Mouse (Mus musculus): ENCODE data around the gene Gm49027.
"Not testable (repeated sequence)": the region's sequence is repeated elsewhere in the genome, so short reads cannot be mapped to it uniquely, and the experiment has no call there.

Gm49027 gene

DNA sequence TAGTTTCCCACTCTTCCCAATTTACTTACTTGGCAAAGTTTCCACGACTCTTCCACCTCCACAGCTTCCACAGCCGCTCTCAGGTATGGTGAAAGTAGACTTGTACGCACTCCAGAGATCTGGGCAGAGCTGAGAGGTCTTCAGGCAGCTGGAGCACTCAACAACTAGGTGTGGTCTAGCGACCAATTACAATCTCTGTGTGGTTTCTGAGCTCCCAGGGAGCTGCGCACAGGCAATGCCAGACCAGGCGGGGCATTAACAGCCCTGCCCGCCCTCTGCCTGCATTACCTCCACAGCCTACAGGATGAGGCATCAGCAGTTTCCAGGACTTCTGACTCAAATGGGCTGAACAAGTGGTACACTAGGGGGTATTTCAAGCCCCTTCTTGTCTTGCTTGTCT, at the start of gene Gm49027:
TSS of gene Gm49027 (minus strand) at position 208 of the 400 bp plus-strand sequence.
- DNase-seq = no peak

DNA sequence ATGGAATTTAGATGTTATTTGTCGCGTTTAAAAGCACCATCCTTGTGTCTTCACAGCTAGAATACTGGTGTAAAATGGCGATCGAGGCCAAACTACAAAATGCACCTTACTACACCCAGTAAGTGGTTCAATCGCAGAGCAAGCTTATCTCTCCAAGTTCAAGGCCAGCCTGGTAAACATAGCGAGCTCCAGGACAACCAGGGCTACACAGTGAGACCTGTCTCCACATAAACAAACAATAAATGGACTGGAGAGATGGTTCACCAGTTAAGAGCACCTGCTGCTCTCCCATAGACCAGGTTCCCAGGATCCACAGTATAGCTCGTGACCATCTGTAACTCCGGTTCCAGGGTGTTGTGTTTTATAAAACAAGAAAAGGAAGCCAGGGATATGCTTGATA, 48.1 kb upstream of the Gm49027 start:
- DNase-seq = no peak

DNA sequence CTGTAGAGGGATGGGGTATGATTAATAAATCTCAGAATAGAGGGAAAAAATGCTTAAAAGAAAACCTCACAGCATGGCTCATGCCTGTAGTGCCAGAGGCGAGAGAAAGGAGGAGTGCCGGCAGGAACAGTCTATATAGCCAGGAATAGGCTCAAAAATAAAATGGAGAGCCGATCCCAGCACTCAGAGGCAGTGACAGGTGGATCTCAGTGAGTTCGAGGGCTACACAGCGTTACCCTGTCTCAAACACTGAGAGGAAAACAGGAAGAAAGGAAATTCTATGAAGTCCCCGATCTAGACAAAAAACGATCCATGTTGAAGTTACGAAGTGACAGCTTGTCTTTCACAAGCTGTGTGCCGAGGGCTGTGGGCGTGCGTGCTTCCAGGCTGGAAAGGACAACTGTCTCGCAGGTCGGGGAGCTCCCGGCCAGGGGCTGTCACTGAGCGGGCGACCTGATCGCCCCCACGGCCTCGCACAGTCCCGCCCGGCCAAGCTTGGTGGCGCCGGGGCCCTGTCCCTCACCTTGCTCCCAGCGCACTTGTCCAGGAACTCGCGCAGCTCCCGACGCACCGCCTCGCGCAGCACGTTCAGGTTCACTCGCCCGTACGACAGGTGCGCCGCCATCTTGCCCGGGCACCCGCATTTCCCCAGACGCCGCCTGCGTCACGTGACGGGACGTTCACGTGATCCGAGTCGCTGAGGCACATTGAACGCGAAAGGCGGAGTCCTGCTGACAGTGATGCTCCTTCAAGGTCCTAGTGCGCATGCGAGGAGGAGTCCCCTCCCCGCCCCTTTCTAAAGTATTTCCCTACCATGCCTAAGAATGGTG, 47.3 kb upstream of the Gm49027 start, which contains the start of gene Vps33a:
TSS of gene Vps33a (minus strand) at position 682 of the 830 bp plus-strand sequence.
- DNase-seq = peak; percentile 99

DNA sequence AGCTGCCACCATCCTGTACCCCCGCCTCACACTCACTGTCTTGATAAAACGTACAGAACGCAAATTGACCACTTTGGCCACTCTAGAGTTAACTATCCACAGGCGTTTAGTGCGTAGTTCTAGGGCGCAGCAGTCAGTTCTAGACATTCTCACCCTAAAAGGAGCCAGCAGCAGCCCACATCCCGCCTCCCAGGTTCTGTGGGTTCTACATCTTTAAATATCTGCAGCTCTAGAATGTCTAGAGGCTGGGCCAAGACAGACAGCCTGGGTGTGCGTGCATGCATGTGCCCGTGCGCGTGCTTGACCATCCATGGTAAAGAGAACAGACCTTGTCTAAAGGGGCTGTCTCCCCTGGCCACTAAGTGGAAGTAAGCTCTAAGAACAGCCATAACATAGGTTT, 35.8 kb upstream of the Gm49027 start:
- no peak for DNase-seq

DNA sequence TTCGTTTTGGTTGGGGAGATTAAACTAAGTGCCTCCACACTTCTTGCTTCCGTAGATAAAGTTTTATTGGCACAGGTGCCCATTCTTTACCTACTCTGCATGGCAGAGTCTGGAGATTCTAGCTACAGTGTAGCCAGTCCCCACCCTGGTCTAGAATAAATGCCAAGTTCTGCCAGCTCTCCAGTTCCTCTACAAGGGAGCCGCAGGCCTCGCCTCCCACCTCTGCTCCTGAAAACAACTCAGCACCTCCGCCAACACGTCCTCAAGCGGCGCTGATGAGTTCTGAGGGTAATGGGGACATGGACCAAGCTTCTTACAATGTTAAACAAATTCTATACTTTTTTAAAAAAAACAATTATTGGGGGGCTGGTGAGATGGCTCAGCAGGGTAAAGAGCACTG, 34.3 kb upstream of the Gm49027 start:
- DNase-seq = no peak

DNA sequence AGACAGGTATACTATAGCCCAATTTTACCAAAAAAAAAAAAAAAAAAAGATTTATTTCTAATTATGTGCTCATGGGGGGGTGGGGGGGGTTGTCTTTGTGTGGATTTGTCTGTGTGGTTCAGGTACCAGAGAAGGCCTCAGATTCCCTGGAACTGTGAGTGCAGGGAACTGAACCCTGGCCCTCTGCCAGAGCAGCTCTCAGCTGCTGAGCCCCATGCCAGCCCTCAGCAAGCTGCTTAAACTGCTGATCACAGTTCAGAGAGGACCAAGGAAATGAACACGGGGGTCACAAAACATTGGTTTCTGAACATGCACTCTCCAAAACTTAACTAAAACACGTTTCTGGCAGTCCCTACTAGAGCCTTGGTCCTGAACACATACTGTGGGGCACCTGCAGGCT, 31.2 kb upstream of the Gm49027 start:
- DNase-seq = no peak

DNA sequence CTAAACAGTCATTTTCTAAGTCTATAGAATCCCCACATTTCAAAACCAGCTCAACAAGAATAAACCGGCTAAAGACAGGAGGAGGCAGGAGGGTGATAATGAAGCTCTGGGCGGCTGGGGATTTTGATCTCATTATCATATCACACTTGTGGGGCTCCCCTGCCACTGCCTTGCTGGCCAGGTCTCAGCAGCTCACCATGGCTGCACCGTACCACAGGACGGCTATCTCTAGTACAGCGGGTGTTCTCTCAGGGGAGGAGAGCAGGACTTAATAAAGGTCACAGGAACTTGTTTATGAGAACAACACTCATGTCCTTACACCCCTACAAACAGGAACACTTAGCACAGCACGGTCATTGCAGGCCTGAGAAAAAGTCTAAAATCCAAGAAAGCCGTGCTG, 30.4 kb upstream of the Gm49027 start:
- DNase-seq = no peak

DNA sequence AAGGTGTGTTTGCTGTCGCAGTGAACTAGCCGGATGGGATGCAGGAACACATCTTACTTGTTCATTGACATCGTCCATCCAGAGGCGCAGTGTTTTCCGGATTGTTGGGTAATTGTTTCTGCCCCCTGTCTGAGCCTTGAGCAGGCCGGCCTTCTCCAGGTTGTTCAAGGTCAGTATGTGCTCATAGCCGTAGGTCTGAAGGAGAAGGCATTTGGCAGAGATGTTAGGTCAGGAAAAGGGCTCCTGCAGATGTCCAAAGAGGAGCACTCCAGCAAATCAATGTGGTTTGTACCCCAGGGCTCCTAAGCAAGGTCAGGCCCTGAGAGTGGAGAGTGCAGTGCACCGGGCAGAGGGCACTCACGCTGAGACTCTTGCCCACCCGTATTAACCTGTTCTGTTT, 8.5 kb upstream of the Gm49027 start:
- no peak for DNase-seq

DNA sequence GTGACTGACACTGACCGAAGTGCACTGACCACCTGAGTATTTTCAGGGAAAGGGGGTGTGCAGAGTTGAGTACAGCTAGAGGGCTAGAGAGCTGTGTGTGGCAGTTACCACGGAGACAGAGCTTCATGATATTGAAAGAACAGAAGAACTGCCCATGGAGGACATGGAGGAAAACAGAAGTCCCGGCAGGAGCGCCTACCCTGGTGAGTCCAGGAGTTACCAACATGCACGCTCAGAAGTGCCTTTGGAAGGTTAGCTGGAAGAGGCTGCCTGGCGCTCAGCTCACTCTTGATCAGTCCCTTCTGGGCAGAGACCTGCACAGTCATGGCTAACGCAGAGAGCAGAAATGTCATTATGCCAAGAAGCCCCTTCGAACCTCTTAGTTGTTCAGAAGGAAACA, 4.8 kb upstream of the Gm49027 start:
- peak; percentile 0 for DNase-seq

DNA sequence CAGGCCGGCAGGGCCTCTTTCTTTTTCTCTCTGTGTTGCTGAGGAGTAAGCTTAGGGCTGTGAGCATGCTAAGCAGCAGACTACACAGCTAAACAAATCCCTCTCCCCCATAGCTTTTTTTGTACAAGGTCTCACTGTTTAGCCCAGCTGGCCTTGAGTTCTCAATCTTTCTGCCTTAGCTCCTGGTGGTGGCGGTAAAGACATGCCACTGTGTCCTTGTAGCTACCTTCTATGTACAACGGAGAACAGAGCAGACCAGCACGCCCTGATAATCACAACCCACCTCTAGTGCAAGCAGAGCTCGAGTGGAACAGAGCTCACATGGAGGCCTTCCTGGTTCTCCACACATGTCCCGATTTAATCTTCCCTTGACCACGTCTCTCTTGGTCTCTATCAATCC, 3.4 kb upstream of the Gm49027 start:
- peak; percentile 0 for DNase-seq

DNA sequence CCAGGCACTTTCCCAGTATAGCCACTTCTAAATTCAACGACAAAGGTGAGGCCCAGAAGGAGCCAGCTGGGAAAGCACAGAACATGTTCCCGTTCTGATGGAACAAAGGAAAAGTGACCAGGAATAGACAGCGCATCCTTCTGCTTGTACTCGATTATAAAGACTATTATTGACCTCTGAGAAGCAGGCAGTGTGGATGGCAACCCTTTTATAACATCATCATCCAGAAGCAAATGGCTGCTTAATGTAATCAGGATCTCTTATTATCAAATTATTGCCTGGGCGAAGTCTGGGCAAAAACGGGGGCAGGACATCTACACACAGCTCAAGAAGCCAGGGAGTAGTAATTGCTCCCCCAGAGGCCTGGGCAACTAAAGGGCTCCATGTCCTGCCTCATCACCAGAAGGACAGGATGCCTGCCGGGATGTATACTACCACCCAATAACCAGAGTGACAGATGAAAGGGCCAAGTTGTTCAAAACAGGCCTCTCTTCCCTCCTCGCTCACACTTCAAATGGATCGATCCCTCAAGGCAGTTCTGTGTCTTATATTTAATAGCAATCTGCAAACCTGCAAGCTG, 718 bp upstream of the Gm49027 start:
- DNase-seq = no peak

DNA sequence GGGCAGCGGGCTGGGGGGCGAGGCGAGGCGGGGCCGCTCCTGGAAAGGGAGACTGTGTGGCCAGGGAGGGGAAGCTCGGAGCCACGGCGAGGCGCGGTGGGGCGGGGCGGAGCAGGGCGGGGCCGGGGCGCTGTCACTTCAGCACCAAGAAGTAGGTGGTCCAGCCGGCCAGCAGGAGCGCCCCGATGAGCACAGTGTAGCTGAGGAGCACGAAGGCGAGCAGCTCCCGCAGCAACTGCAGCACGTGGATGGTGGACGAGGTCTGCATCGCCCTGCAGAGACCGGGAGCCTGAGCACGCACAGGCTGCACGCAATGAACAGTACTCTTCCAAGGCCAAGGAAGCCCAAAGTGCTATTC, 916 bp downstream of the Gm49027 start:
- no peak for DNase-seq

DNA sequence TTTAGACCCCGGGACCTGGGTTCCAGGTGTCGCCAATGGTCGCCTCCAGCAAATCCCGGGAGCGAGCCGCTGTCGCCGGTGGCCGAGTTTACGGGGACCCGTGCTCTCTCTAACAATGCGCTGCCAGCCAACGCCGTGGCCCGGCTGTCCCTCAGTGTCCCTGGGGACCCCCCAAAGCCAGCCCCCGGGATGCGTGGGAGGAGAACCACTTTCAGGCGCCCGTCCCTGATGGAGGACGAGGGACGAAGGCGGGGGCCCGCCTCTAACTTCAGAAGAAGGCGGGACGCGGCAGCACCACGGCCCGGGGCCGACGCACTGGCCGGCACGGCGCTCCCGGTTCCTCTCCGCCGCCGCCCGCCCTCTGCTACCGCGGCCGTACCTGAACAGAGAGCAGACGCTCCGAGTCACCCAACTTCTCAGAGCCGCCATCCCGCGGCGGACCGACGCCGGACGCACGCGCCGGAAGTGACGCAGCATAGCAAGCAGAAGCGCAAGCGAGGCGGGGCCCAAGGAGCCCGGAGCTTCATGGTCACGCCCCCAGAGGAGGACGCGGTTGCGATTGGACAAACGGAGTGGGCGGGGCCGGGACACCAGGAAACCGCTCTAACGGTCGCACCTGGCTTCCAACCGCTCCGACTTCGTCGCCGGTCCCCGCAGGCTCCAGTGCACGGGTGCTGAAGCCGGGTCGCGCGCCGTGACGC, 1.4 kb downstream of the Gm49027 start, which contains the start of gene Diablo:
TSS of gene Diablo (minus strand) at position 485 of the 701 bp plus-strand sequence.
- DNase-seq = peak; percentile 99

DNA sequence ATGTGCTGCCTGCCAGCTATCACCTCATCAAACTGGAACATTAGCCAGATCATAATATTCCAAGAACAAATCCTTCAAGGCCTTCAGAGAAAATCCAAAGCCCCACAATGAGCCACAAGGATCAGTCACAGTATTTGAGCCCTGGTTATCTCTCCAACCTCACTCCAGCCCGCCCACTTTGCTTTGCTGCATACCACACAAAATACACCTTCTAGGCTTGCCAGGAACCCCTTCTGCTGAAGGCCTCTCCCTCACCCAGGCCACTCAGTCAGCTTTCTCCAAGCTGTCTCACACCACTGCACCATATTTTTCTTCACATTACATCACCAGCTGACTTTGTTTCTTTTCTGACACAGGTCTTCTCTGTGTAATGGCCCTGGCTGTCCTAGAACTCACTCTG, 3.1 kb downstream of the Gm49027 start:
- no peak for DNase-seq

DNA sequence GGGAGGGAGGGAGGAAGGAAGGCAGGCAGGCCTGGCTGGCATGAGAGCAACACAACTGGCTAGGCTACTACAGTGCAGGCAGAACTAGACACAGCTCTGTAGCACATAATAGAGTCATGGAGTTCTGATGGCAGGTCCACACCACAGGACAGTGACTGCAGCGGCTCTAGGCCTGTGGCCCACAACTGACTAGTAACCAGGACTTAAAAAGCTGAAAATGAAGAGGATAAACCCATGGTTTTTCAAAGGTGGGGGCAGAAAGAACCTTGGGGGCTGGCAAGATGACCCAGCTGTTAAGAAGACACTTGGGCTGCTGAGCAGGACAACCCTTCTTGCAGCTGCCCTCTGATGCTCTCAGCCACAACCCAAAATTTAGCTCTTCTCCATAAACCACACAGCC, 3.7 kb downstream of the Gm49027 start:
- no peak for DNase-seq

DNA sequence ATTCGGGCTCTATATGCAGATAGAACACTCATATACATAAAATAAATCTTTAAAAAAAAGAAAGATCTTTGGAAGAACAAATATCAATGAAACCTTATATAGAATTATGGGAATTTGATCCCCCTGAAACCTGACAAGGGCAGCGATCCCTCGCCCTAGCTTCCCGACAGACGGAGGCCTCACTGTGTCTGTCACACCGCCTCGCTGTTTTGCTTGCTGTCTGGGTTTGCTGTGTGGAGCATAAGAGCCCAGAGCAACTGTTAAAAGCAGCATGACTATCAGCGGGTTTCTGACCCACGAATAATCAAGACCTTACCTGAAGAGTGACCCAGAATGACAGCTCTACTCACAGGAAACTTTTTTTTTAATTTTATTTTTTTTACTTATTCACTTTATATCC, 4.6 kb downstream of the Gm49027 start:
- DNase-seq = no peak

DNA sequence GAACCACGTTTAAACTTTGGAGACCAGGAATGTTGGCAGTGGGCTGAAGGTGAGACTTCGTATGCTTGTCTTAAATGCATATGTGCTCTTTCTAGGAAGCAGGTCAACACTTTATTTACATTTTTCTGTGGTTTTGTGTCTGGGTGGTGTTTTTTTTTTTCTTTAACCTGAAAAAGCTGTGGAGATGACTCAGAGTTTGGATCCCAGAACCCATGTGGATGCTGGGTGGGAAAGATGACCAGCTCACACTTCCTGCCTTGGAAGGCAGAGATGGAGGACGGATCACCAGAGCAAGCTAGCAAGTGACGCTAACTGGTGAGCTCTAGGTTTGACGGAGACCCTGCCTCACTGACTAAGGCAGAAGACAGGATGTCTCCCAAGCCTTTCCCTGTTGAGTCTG, 10.4 kb downstream of the Gm49027 start:
- no peak for DNase-seq

DNA sequence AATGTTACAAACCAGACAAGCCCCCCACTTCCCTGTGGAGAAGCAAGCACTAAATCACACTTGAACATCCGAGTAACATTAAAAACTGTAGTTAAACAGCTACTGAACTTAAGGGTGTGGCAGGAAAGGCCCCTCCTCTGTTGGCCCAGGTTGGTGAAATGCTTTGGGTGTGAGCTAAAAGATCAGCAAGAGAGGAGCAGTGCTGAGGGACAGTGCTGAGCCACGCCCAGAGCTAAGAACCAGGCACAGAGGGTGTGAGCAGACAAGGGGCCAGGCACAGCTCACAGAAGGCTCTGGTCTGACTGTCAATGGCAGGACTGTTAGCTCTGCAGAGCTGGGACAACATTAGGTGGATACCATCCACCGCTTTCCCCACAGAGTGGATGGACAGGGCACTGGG, 13.2 kb downstream of the Gm49027 start:
- no peak for DNase-seq

DNA sequence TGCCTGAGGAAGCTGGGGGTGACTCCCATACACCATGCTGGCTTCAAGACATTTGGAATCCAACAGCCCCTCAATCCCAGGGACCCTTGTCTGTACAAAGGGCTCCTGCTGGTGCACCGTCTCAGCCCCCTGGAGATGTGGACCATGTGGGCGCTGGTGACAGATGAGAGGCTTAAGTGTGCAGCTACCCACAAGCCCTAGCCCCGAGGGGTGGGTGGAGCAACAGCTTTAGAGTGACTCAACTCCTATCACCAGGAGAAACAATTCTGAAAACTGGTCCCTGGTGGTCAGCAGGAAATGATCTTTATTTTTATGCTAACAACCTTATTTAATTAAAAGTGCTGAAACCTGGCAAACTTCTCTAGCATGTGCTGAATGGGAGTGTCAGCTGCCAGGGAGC, 13.9 kb downstream of the Gm49027 start:
- DNase-seq = not testable (repeated sequence)

DNA sequence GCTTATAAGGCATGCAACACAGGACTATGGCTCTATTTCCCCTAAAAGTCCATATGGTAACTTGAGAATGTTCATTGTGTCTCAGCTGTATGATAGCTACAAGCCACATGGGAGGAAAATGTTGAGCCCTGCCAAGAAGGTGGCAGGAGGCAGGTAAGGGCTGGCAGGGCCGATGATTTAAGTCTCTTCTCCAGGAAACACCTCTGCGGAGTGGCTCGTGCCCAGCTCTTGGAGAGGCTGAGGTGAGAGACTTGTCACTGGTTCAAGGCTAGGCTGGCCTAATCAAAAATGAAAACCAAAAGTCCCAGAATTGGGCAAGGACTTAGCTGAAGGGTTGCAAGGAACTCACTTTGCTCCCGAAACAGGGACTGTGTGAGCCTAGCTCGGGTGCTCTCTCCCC, 15.1 kb downstream of the Gm49027 start, which contains the start of gene B3gnt4:
TSS of gene B3gnt4 (plus strand) at position 301 of the 400 bp plus-strand sequence.
- no peak for DNase-seq

DNA sequence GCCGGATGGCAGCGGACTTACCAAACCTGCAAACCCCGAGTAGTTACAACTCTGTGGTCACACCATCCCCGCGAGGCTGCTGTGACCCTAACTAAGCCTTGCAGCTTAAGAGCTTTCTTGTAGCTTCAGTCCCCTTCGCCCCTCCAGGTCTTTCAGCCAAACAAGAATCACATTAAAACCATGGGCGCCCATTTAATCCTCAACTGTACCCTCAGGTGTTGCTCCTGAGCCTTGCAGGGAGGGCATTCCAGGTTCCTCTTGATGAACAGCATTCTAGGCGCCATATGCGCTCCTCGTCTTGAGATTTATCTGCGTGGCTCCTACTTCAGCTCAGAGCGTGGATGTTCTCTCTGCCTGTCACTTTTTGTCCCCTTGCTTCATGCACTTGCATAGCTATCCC, 16.4 kb downstream of the Gm49027 start:
- DNase-seq = no peak

DNA sequence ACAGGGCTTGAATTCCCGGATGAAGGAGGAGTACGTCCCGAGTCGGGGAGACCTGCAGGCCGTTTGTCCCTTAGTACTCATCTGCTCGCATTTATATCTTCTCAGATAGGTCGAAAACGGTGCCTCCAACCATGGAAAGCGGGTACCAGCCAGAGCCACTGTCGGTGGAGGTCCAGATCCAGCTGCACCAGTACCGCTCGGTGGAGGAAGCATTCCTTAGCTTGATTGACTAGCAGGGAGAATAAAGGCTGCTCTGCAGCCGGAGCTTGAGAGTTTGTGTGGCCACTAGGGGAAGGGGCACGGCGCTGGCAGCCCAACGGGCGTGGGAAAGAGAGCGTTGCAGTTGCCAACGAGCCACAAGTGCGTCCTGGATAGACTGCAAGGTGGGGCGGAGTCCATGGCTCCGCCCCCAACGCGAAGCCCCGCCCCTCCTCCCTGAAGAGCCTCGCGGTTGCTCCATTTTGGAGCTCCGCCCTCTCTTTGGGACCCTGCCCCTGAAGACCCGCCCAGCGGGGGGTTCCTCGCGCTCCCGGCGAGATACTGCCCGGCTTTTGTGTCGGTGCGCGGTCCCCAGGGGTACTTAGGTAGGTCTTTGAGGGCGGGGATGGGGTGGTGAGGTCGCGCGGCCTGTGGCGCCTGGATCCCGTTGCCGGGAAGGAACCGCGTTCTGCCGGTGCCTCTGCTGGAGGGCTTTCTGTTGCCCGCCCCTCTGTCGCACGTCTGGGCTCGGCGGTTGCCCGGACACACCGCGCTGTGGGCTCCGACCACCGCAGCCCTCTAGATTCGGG, 17.2 kb downstream of the Gm49027 start:
- DNase-seq = peak; percentile 86

DNA sequence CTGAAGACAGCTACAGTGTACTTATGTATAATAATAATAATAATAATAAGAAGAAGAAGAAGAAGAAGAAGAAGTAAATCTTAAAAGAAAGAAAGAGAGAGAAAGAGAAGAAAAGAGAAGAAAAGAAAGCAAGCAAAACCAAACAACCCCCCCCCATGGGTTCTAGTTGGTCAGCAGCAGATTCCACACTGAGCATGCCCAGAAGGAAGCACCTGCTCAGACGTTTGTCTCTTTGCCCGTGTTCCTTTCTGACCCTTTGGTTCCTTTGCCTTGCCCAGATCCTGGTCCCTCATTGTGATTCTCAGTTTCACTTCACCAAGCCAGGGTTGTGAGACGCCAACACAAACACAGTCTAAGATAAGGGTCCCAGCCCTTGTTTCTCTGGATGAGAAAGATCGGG, 23.3 kb downstream of the Gm49027 start:
- no peak for DNase-seq

Measured in lung, postnatal 10 days (tissue).